Mouse (Mus musculus): ENCODE measurements at regions not wholly inside any gene's neighbourhood (a gene's known extent, or its start where the extent isn't known, plus 50 kb on each side); places are given as distances from the start of the nearest gene placed in this dataset.

GRCm38 (mm10) chr10:16508161-16508560 is 1214.9 kb upstream of the Cited2 start:
- no peaks in the 10 kb centered on the region for H3K27me3 ChIP-seq (ENCODE audit: control insufficient read depth, insufficient read depth, low read length)
- H3K36me3 ChIP-seq (ENCODE audit: control insufficient read depth, insufficient read depth, low read length): no peaks in the 10 kb centered on the region
- no peak for ATAC-seq (ENCODE audit: low FRiP score)
- DNase-seq (ENCODE audit: low spot score): no peak
- no peak overlapping the region for H3K4me3 ChIP-seq (ENCODE audit: low read depth, low read length)
- no peaks in the 10 kb centered on the region for H3K9me3 ChIP-seq (ENCODE audit: control insufficient read depth, low read length)
- H3K4me1 ChIP-seq (replicated peaks; ENCODE audit: control insufficient read depth, insufficient read depth, low read length): no peaks in the 10 kb centered on the region
- no peak overlapping the region for H3K4me2 ChIP-seq (replicated peaks; ENCODE audit: low read depth, low read length)
- H3K27ac ChIP-seq (ENCODE audit: low read depth, low read length): no peak overlapping the region
- no peak overlapping the region for H3K9ac ChIP-seq (ENCODE audit: low read depth, low read length)
- WGBS: 82% methylated on average over 6 of the region's 6 CpGs

GRCm38 (mm10) chr10:16514656-16515055 is 1208.4 kb upstream of the Cited2 start:
- WGBS: 78% methylated on average over 2 of the region's 2 CpGs

GRCm38 (mm10) chr10:16521895-16522294 is 1201.1 kb upstream of the Cited2 start:
- Histone ChIP-seq H3K36me3 (ENCODE audit: control insufficient read depth, insufficient read depth, low read length) (no peaks in the 10 kb centered on the region), H3K4me1 (replicated peaks; ENCODE audit: control insufficient read depth, insufficient read depth, low read length) (no peaks in the 10 kb centered on the region), H3K27ac (ENCODE audit: low read depth, low read length) (no peak overlapping the region), H3K4me2 (replicated peaks; ENCODE audit: low read depth, low read length) (no peak overlapping the region), H3K4me3 (ENCODE audit: low read depth, low read length) (no peak overlapping the region), H3K27me3 (ENCODE audit: control insufficient read depth, insufficient read depth, low read length) (no peaks in the 10 kb centered on the region), H3K9ac (ENCODE audit: low read depth, low read length) (no peak overlapping the region), H3K9me3 (ENCODE audit: control insufficient read depth, low read length) (no peaks in the 10 kb centered on the region)
- DNase-seq (ENCODE audit: low spot score) (no peak), ATAC-seq (ENCODE audit: low FRiP score) (no peak)

More at GRCm38 (mm10) chr10:16514656-16515055, 1208.4 kb upstream of the Cited2 start:
- no peaks in the 10 kb centered on the region for H3K27me3 ChIP-seq (ENCODE audit: control insufficient read depth, insufficient read depth, low read length)
- no peak overlapping the region for H3K27ac ChIP-seq (ENCODE audit: low read depth, low read length)
- H3K4me1 ChIP-seq (replicated peaks; ENCODE audit: control insufficient read depth, insufficient read depth, low read length): no peaks in the 10 kb centered on the region
- H3K4me2 ChIP-seq (replicated peaks; ENCODE audit: low read depth, low read length): no peak overlapping the region
- no peaks in the 10 kb centered on the region for H3K36me3 ChIP-seq (ENCODE audit: control insufficient read depth, insufficient read depth, low read length)
- no peak overlapping the region for H3K9ac ChIP-seq (ENCODE audit: low read depth, low read length)
- no peak overlapping the region for H3K4me3 ChIP-seq (ENCODE audit: low read depth, low read length)
- no peak for DNase-seq (ENCODE audit: low spot score)
- no peak for ATAC-seq (ENCODE audit: low FRiP score)
- H3K9me3 ChIP-seq (ENCODE audit: control insufficient read depth, low read length): no peaks in the 10 kb centered on the region

GRCm38 (mm10) chr10:16524101-16524500 is 1198.9 kb upstream of the Cited2 start:
- Histone ChIP-seq H3K4me2 (replicated peaks; ENCODE audit: low read depth, low read length) (no peak overlapping the region), H3K27me3 (ENCODE audit: control insufficient read depth, insufficient read depth, low read length) (no peaks in the 10 kb centered on the region), H3K4me3 (ENCODE audit: low read depth, low read length) (no peak overlapping the region), H3K36me3 (ENCODE audit: control insufficient read depth, insufficient read depth, low read length) (no peaks in the 10 kb centered on the region), H3K9ac (ENCODE audit: low read depth, low read length) (no peak overlapping the region), H3K4me1 (replicated peaks; ENCODE audit: control insufficient read depth, insufficient read depth, low read length) (no peaks in the 10 kb centered on the region), H3K27ac (ENCODE audit: low read depth, low read length) (no peak overlapping the region), H3K9me3 (ENCODE audit: control insufficient read depth, low read length) (no peaks in the 10 kb centered on the region)
- ATAC-seq (ENCODE audit: low FRiP score) (no peak), DNase-seq (ENCODE audit: low spot score) (no peak)
- WGBS: 77% methylated on average over 1 of the region's 1 CpGs

GRCm38 (mm10) chr10:16527693-16528092 is 1195.3 kb upstream of the Cited2 start:
- 69% methylated on average over 1 of the region's 1 CpGs for WGBS
- Histone ChIP-seq H3K27ac (ENCODE audit: low read depth, low read length) (no peak overlapping the region), H3K4me1 (replicated peaks; ENCODE audit: control insufficient read depth, insufficient read depth, low read length) (no peaks in the 10 kb centered on the region), H3K9me3 (ENCODE audit: control insufficient read depth, low read length) (no peaks in the 10 kb centered on the region), H3K36me3 (ENCODE audit: control insufficient read depth, insufficient read depth, low read length) (no peaks in the 10 kb centered on the region), H3K4me3 (ENCODE audit: low read depth, low read length) (no peak overlapping the region), H3K4me2 (replicated peaks; ENCODE audit: low read depth, low read length) (no peak overlapping the region), H3K9ac (ENCODE audit: low read depth, low read length) (no peak overlapping the region), H3K27me3 (ENCODE audit: control insufficient read depth, insufficient read depth, low read length) (no peaks in the 10 kb centered on the region)
- no peak for DNase-seq (ENCODE audit: low spot score)
- no peak for ATAC-seq (ENCODE audit: low FRiP score)

GRCm38 (mm10) chr10:16537660-16538059 is 1185.4 kb upstream of the Cited2 start:
- Histone ChIP-seq H3K4me1 (replicated peaks; ENCODE audit: control insufficient read depth, insufficient read depth, low read length) (no peaks in the 10 kb centered on the region), H3K27me3 (ENCODE audit: control insufficient read depth, insufficient read depth, low read length) (no peaks in the 10 kb centered on the region), H3K27ac (ENCODE audit: low read depth, low read length) (no peak overlapping the region), H3K4me3 (ENCODE audit: low read depth, low read length) (no peak overlapping the region), H3K36me3 (ENCODE audit: control insufficient read depth, insufficient read depth, low read length) (no peaks in the 10 kb centered on the region), H3K9ac (ENCODE audit: low read depth, low read length) (no peak overlapping the region), H3K4me2 (replicated peaks; ENCODE audit: low read depth, low read length) (no peak overlapping the region), H3K9me3 (ENCODE audit: control insufficient read depth, low read length) (no peaks in the 10 kb centered on the region)
- WGBS: 46% methylated on average over 3 of the region's 3 CpGs
- ATAC-seq (ENCODE audit: low FRiP score) (peak; percentile 67), DNase-seq (ENCODE audit: low spot score) (no peak)

- no peak overlapping the region for H3K4me3 ChIP-seq (ENCODE audit: low read depth, low read length)
- no peak overlapping the region for H3K4me2 ChIP-seq (replicated peaks; ENCODE audit: low read depth, low read length)
- 34% methylated on average over 1 of the region's 1 CpGs for WGBS
- H3K9me3 ChIP-seq (ENCODE audit: control insufficient read depth, low read length): no peaks in the 10 kb centered on the region
- no peaks in the 10 kb centered on the region for H3K36me3 ChIP-seq (ENCODE audit: control insufficient read depth, insufficient read depth, low read length)
- H3K27me3 ChIP-seq (ENCODE audit: control insufficient read depth, insufficient read depth, low read length): no peaks in the 10 kb centered on the region
- H3K9ac ChIP-seq (ENCODE audit: low read depth, low read length): no peak overlapping the region
- DNase-seq (ENCODE audit: low spot score): no peak
- no peak for ATAC-seq (ENCODE audit: low FRiP score)
- no peaks in the 10 kb centered on the region for H3K4me1 ChIP-seq (replicated peaks; ENCODE audit: control insufficient read depth, insufficient read depth, low read length)
- H3K27ac ChIP-seq (ENCODE audit: low read depth, low read length): no peak overlapping the region
Measured at GRCm38 (mm10) chr10:16538379-16538778, 1184.6 kb upstream of the Cited2 start.

- DNase-seq (ENCODE audit: low spot score): no peak
- H3K9ac ChIP-seq (ENCODE audit: low read depth, low read length): no peak overlapping the region
- no peaks in the 10 kb centered on the region for H3K4me1 ChIP-seq (replicated peaks; ENCODE audit: control insufficient read depth, insufficient read depth, low read length)
- no peaks in the 10 kb centered on the region for H3K9me3 ChIP-seq (ENCODE audit: control insufficient read depth, low read length)
- H3K4me2 ChIP-seq (replicated peaks; ENCODE audit: low read depth, low read length): no peak overlapping the region
- 10% methylated on average over 1 of the region's 1 CpGs for WGBS
- H3K27ac ChIP-seq (ENCODE audit: low read depth, low read length): no peak overlapping the region
- no peak for ATAC-seq (ENCODE audit: low FRiP score)
- no peaks in the 10 kb centered on the region for H3K36me3 ChIP-seq (ENCODE audit: control insufficient read depth, insufficient read depth, low read length)
- no peaks in the 10 kb centered on the region for H3K27me3 ChIP-seq (ENCODE audit: control insufficient read depth, insufficient read depth, low read length)
- no peak overlapping the region for H3K4me3 ChIP-seq (ENCODE audit: low read depth, low read length)
Measured at GRCm38 (mm10) chr10:16545445-16545844, 1177.6 kb upstream of the Cited2 start.

- Histone ChIP-seq H3K27me3 (ENCODE audit: control insufficient read depth, insufficient read depth, low read length) (no peaks in the 10 kb centered on the region), H3K4me2 (replicated peaks; ENCODE audit: low read depth, low read length) (no peak overlapping the region), H3K9ac (ENCODE audit: low read depth, low read length) (no peak overlapping the region), H3K36me3 (ENCODE audit: control insufficient read depth, insufficient read depth, low read length) (no peaks in the 10 kb centered on the region), H3K4me1 (replicated peaks; ENCODE audit: control insufficient read depth, insufficient read depth, low read length) (no peaks in the 10 kb centered on the region), H3K4me3 (ENCODE audit: low read depth, low read length) (no peak overlapping the region), H3K9me3 (ENCODE audit: control insufficient read depth, low read length) (no peaks in the 10 kb centered on the region), H3K27ac (ENCODE audit: low read depth, low read length) (no peak overlapping the region)
- ATAC-seq (ENCODE audit: low FRiP score): no peak
- WGBS: 81% methylated on average over 3 of the region's 3 CpGs
- DNase-seq (ENCODE audit: low spot score): no peak
Measured at GRCm38 (mm10) chr10:16552861-16553635, 1170.0 kb upstream of the Cited2 start.
